Mouse (Mus musculus): ENCODE measurements around the gene Fam13c.

GRCm38 (mm10) chr10:70484568-70485286, 44.4 kb downstream of the Fam13c start:
- TF ChIP-seq CTCF (IDR thresholded peaks at IDR 0.05; ENCODE audit: borderline replicate concordance, insufficient read depth, low read length) = no peak
- no peak for TF ChIP-seq POLR2A (IDR thresholded peaks at IDR 0.05; ENCODE audit: low read depth, low read length)

All from embryonic fibroblast, embryonic 13.5 days (primary cell).